Comparison of ENCODE assay signal across 9 mouse cellular contexts in the genomic region with DNA sequence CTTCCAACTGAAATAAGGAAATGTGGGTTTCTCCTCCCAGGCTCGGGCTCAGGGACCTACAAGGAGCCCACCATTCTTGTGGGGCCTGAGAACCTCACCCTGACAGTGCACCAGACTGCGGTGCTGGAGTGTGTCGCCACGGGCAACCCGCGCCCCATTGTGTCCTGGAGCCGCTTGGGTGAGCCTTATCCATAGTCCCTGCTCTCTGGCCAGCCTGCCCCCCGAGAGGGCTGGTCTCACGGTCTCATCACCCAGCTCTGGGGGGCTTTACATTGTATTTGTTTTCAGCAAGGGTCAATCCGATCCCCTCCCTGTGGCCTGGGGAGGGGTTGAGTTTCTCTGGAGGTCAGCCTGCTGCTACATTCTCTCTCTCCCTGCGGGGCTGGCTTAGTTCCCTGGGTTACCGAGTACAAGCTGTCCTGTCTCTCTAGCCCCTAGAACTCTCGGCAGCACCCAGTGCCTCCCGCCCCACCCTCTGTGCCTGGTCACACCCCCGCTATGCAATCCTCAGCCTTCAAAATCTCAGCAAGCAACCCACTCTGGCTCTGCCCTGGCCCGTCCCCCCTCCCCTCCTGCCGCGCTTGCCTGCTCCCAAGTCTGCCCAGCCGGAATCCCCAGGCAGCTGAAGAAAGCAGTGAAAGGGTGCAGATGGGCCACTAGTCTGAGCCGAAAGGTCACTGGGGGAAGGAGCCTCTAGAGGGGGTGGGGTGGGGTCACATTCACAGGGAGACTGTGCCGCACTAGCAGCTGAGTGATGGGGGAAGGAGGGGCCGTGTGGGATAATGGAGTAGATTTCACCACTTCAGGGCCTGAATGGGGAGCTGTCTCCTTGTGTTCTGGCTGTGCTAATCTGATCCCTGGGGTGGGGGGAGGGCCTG. TPM values are rescaled to one million over a fixed set of nuclear protein-coding genes. Genes with fewer than 3 reads are reported as not detected.
DNase-seq lines count a peak whose midpoint lies in the region; ATAC-seq lines count a peak whose summit lies in the region.
"Had no signal": no experiment of that assay in that cellular context is flagged by ENCODE, and none has a peak within 500 bp of the region (broad histone marks: within the 10 kb centered on the region; RNA-seq: fewer than 3 reads in every experiment).

No protein-coding gene starts in this region.

- 10% methylated on average over 22 of the region's 22 CpGs for WGBS in hindbrain, embryonic 15.5 days
- WGBS in midbrain, embryonic 15.5 days = 6% methylated on average over 22 of the region's 22 CpGs

- H3K27me3 ChIP-seq in hindbrain, embryonic 15.5 days = no peaks in the 10 kb centered on the region
- H3K27me3 ChIP-seq in midbrain, embryonic 15.5 days (replicated peaks) = no peaks in the 10 kb centered on the region

- H3K36me3 ChIP-seq in hindbrain, embryonic 15.5 days = peaks cover 12% of the 10 kb centered on the region; the same call in 1 of the 2 replicates
- H3K36me3 ChIP-seq in midbrain, embryonic 15.5 days (replicated peaks) = 0 out of 2 replicates have a peak, but pooled peaks cover 7% of the 10 kb centered on the region
- H3K36me3 ChIP-seq: liver, embryonic 15.5 days had no signal

- peak overlapping the region; percentile 31 for H3K4me2 ChIP-seq in hindbrain, embryonic 15.5 days
- H3K4me2 ChIP-seq in midbrain, embryonic 15.5 days = peak overlapping the region; percentile 26
- H3K4me2 ChIP-seq: liver, embryonic 15.5 days had no signal

- ATAC-seq in hindbrain, embryonic 15.5 days (ENCODE audit: low FRiP score, low read depth) = peak; percentile 73
- ATAC-seq in midbrain, embryonic 15.5 days (replicated peaks) = peak; percentile 66
- no peak for ATAC-seq in granulocyte monocyte progenitor cell, adult 5-6 weeks (replicated peaks; ENCODE audit: poor library complexity, severe bottlenecking)

- H3K4me1 ChIP-seq in hindbrain, embryonic 15.5 days (replicated peaks) = peaks cover 66% of the 10 kb centered on the region
- H3K4me1 ChIP-seq in midbrain, embryonic 15.5 days = peaks cover 62% of the 10 kb centered on the region

- peak; percentile 44 to 66 for DNase-seq in adrenal gland, adult (ENCODE audit: inconsistent age in 2 of 2, low spot score in 1 of 2)
- no peak for DNase-seq in adrenal gland, adult 18-20 months (ENCODE audit: low spot score in 2 of 2)
- DNase-seq in ovary, postnatal 36 days (ENCODE audit: low spot score) = peak; percentile 54
- DNase-seq in ovary, postnatal 14 days (ENCODE audit: low spot score) = no peak
- DNase-seq in spleen, postnatal 4 days (ENCODE audit: low spot score in 2 of 2) = no peak

- no peaks in the 10 kb centered on the region for H3K9me3 ChIP-seq in hindbrain, embryonic 15.5 days
- H3K9me3 ChIP-seq in midbrain, embryonic 15.5 days = no peaks in the 10 kb centered on the region
- H3K9me3 ChIP-seq: liver, embryonic 15.5 days had no signal

- H3K27ac ChIP-seq in hindbrain, embryonic 15.5 days (replicated peaks) = peak overlapping the region; percentile 48
- peak overlapping the region; percentile 86 for H3K27ac ChIP-seq in midbrain, embryonic 15.5 days
- H3K27ac ChIP-seq: liver, embryonic 15.5 days had no signal

- H3K4me3 ChIP-seq in hindbrain, embryonic 15.5 days = no peak overlapping the region
- no peak overlapping the region for H3K4me3 ChIP-seq in midbrain, embryonic 15.5 days
- H3K4me3 ChIP-seq: liver, embryonic 15.5 days had no signal

- H3K9ac ChIP-seq in hindbrain, embryonic 15.5 days = no peak overlapping the region
- peak overlapping the region; percentile 8; the same call in 1 of the 2 replicates for H3K9ac ChIP-seq in midbrain, embryonic 15.5 days
- H3K9ac ChIP-seq: liver, embryonic 15.5 days had no signal

RNA-seq across cellular contexts. Expression of a gene that starts 16.6 kb away (rescaled TPM):
- total RNA-seq in adrenal gland, adult 18-20 months (2021) = 10 to 100 TPM; 12.0 to 15.3 TPM
- 6.7 and 8.1 TPM in 2 replicates for polyA plus RNA-seq in hindbrain, embryonic 15.5 days (2015; fragmentation: Nextera tagmentation; extraction: Ambion mirVana)
- polyA plus RNA-seq in midbrain, embryonic 15.5 days (2015; fragmentation: Nextera tagmentation; extraction: Ambion mirVana) = 6.8 and 7.6 TPM in 2 replicates
- 2.1 and 8.0 TPM in 2 replicates for total RNA-seq in granulocyte monocyte progenitor cell, adult 5-6 weeks (2014; fragmentation: Nextera tagmentation)
- total RNA-seq in granulocyte monocyte progenitor cell, adult 5-6 weeks (2017) = 1.4 and 2.2 TPM in 2 replicates

RNA-seq across cellular contexts. Expression of a gene that starts 37.6 kb away (rescaled TPM):
- total RNA-seq in adrenal gland, adult 18-20 months (2021) = 1 to 10 TPM; 1.4 to 1.8 TPM
- polyA plus RNA-seq in hindbrain, embryonic 15.5 days (2015; fragmentation: Nextera tagmentation; extraction: Ambion mirVana) = 9.9 and 10.9 TPM in 2 replicates
- polyA plus RNA-seq in midbrain, embryonic 15.5 days (2015; fragmentation: Nextera tagmentation; extraction: Ambion mirVana) = 12.8 and 14.1 TPM in 2 replicates
- not detected in 2 replicates for total RNA-seq in granulocyte monocyte progenitor cell, adult 5-6 weeks (2014; fragmentation: Nextera tagmentation)
- not detected in 2 replicates for total RNA-seq in granulocyte monocyte progenitor cell, adult 5-6 weeks (2017)

Comparison
In these comparisons a context has a peak if more than half of its experiments do, and no peak if none do; other contexts are left out.
1. DNase-seq: peak in adrenal gland, adult (2 of 2) and ovary, postnatal 36 days (single experiment); none in adrenal gland, adult 18-20 months (0 of 2), ovary, postnatal 14 days (single experiment) and spleen, postnatal 4 days (0 of 2).